ENCODE assay signal across 8 mouse cellular contexts in the genomic region with DNA sequence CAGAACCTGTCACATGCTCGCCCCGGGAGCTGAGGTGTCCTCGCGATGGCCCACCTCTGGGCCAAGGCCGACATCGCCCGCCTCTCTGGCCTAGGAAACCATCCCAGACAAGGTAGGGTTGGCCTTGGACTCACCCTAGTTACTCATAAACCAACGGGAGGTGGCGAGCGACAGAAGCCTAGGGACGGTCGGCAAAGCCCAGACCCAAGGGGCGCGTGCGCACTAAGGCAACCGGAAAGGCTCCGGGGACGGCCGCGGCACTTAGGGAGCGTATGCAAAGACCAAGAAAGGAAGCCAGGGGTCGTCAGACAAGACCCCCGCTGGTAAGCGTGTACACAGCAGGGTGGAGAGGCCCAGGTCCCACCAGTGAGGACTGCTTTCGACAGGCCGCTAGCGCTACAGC. TPM values are rescaled to one million over a fixed set of nuclear protein-coding genes. Genes with fewer than 3 reads are reported as not detected.
DNase-seq lines count a peak whose midpoint lies in the region; ATAC-seq and TF ChIP-seq lines count a peak whose summit lies in the region.

A gene (plus strand): TSS at position 208 of the 403 bp plus-strand sequence.

- H3K27ac ChIP-seq in gastrocnemius, adult 2 months = peak within 1 kb of the TSS; percentile 96
- peak within 1 kb of the TSS; percentile 99 for H3K27ac ChIP-seq in hindbrain, postnatal 0 days
- H3K27ac ChIP-seq in left cerebral cortex, adult 2 months = peak within 1 kb of the TSS; percentile 97

- peak within 1 kb of the TSS; percentile 97 for H3K4me2 ChIP-seq in hindbrain, postnatal 0 days (ENCODE audit: low read depth, low read length)

- WGBS in hindbrain, postnatal 0 days = 0% methylated on average over 27 of the region's 27 CpGs

- H3K36me3 ChIP-seq in hindbrain, postnatal 0 days (ENCODE audit: insufficient read depth, low read length) = peaks cover 12% of the 10 kb centered on the region

- H3K4me1 ChIP-seq in hindbrain, postnatal 0 days (ENCODE audit: insufficient read depth, low read length) = peaks cover 15% of the 10 kb centered on the region

- H3K9ac ChIP-seq in hindbrain, postnatal 0 days (replicated peaks; ENCODE audit: low read length) = peak within 1 kb of the TSS; percentile 67

- H3K4me3 ChIP-seq in gastrocnemius, adult 2 months = peak within 1 kb of the TSS; percentile 74
- peak within 1 kb of the TSS; percentile 60 for H3K4me3 ChIP-seq in hindbrain, postnatal 0 days (ENCODE audit: low read length)
- H3K4me3 ChIP-seq in left cerebral cortex, adult 2 months = peak within 1 kb of the TSS; percentile 59

- H3K9me3 ChIP-seq in hindbrain, postnatal 0 days (ENCODE audit: low read length) = no peaks in the 10 kb centered on the region

- DNase-seq in WW6 (ENCODE audit: low read depth, low spot score) = peak; percentile 94
- peak; percentile 64 to 85 for DNase-seq in cerebellum, postnatal 4 days (ENCODE audit: low spot score in 2 of 2)
- DNase-seq in gastrocnemius, adult 2 months = peak; percentile 96
- DNase-seq in hindbrain, postnatal 0 days (ENCODE audit: low spot score) = peak; percentile 97
- DNase-seq in left cerebral cortex, adult 2 months (ENCODE audit: extremely low spot score in 1 of 2, low spot score in 2 of 2) = peak; percentile 83 to 86
- peak; percentile 87 to 89 for DNase-seq in right cerebral cortex, adult 2 months (ENCODE audit: low spot score in 2 of 2)
- DNase-seq in urinary bladder, postnatal 14 days (ENCODE audit: low spot score) = peak; percentile 92

- H3K27me3 ChIP-seq in hindbrain, postnatal 0 days (ENCODE audit: insufficient read depth, low read length) = no peaks in the 10 kb centered on the region

- ATAC-seq in hindbrain, postnatal 0 days = peak; percentile 75
- ATAC-seq in megakaryocyte, adult 5-6 weeks (ENCODE audit: poor library complexity, severe bottlenecking) = peak; percentile 59

- peak; percentile 34; the same call in 1 of the 2 replicates for TF ChIP-seq CTCF in gastrocnemius, adult 2 months (IDR thresholded peaks at IDR 0.05)
- TF ChIP-seq CTCF in hindbrain, postnatal 0 days (IDR thresholded peaks at IDR 0.05; ENCODE audit: low read depth) = peak; percentile 55
- TF ChIP-seq CTCF in left cerebral cortex, adult 2 months (IDR thresholded peaks at IDR 0.05) = no peak; the same call in 1 of the 2 replicates

- intact Hi-C loops in gastrocnemius, adult 2 months (cut with DNase I) = loop anchor here (2.0 to 5.0 kb wide), 2 partner anchors 15 to 43 kb away; a partner anchor contains a TSS
- intact Hi-C loops in left cerebral cortex, adult 2 months (cut with DNase I) = loop anchor here (1.0 kb wide), 1 partner anchor 32 kb away; a partner anchor contains a TSS

RNA-seq across cellular contexts. Expression of the gene that starts here (rescaled TPM):
- 100 to 1,000 TPM; 129 to 133 TPM for total RNA-seq in gastrocnemius, adult 2 months (2021)
- 97.9 and 118 TPM in 2 replicates for total RNA-seq in hindbrain, postnatal 0 days (2014; rRNA removed)
- polyA plus RNA-seq in hindbrain, postnatal 0 days (2015; fragmentation: Nextera tagmentation; extraction: Ambion mirVana) = 94.1 and 102 TPM in 2 replicates
- total RNA-seq in left cerebral cortex, adult 2 months (2021) = 10 to 100 TPM; 76.8 to 80.8 TPM
- 41.6 and 47.3 TPM in 2 replicates for total RNA-seq in megakaryocyte, adult 5-6 weeks (2015)
- total RNA-seq in megakaryocyte, adult 5-6 weeks (2017) = 43.5 and 107 TPM in 2 replicates

Comparison
In these comparisons a context has a peak if more than half of its experiments do, and no peak if none do; other contexts are left out.
1. Peak in every context shown above with its lines: DNase-seq, ATAC-seq, H3K4me3 ChIP-seq and H3K27ac ChIP-seq.